Mouse (Mus musculus): ENCODE results near the gene Bbs9. TPM values are rescaled to one million over a fixed set of nuclear protein-coding genes. Genes with fewer than 3 reads are reported as not detected.

Bbs9 gene
- polyA plus RNA-seq, 1 experiment from 2014 or later = 15.0 TPM

- Histone ChIP-seq H3K9me3 (replicated peaks; ENCODE audit: control insufficient read depth, low read length) (no peaks in the 10 kb centered on the region), H3K4me2 (ENCODE audit: low read depth, low read length) (no peak overlapping the region), H3K27me3 (ENCODE audit: control insufficient read depth, insufficient read depth, low read length) (no peaks in the 10 kb centered on the region), H3K27ac (replicated peaks; ENCODE audit: low read depth, low read length) (no peak overlapping the region), H3K4me1 (ENCODE audit: control insufficient read depth, insufficient read depth, low read length) (no peaks in the 10 kb centered on the region), H3K36me3 (replicated peaks; ENCODE audit: control insufficient read depth, insufficient read depth, low read depth, low read length) (no peaks in the 10 kb centered on the region), H3K4me3 (ENCODE audit: low read depth, low read length) (no peak overlapping the region), H3K9ac (replicated peaks; ENCODE audit: low read length) (no peak overlapping the region)
- no peak for ATAC-seq (replicated peaks; ENCODE audit: insufficient number of reproducible peaks, low FRiP score, low TSS enrichment, low read depth)
- no peak for DNase-seq (ENCODE audit: low spot score)
- WGBS = 90% methylated on average over 5 of the region's 5 CpGs
These were observed 315.7 kb downstream of the Bbs9 start for GRCm38 (mm10) chr9:22791208-22791607.

GRCm38 (mm10) chr9:22791750-22792149, 316.2 kb downstream of the Bbs9 start:
- no peak overlapping the region for H3K4me3 ChIP-seq (ENCODE audit: low read depth, low read length)
- 59% methylated on average over 9 of the region's 9 CpGs for WGBS
- no peak overlapping the region for H3K27ac ChIP-seq (replicated peaks; ENCODE audit: low read depth, low read length)
- H3K9me3 ChIP-seq (replicated peaks; ENCODE audit: control insufficient read depth, low read length) = no peaks in the 10 kb centered on the region
- no peaks in the 10 kb centered on the region for H3K36me3 ChIP-seq (replicated peaks; ENCODE audit: control insufficient read depth, insufficient read depth, low read depth, low read length)
- ATAC-seq (replicated peaks; ENCODE audit: insufficient number of reproducible peaks, low FRiP score, low TSS enrichment, low read depth) (no peak), DNase-seq (ENCODE audit: low spot score) (no peak)
- no peaks in the 10 kb centered on the region for H3K27me3 ChIP-seq (ENCODE audit: control insufficient read depth, insufficient read depth, low read length)
- H3K4me2 ChIP-seq (ENCODE audit: low read depth, low read length) = no peak overlapping the region
- no peaks in the 10 kb centered on the region for H3K4me1 ChIP-seq (ENCODE audit: control insufficient read depth, insufficient read depth, low read length)
- no peak overlapping the region for H3K9ac ChIP-seq (replicated peaks; ENCODE audit: low read length)

- Histone ChIP-seq H3K4me1 (ENCODE audit: control insufficient read depth, insufficient read depth, low read length) (no peaks in the 10 kb centered on the region), H3K27ac (replicated peaks; ENCODE audit: low read depth, low read length) (no peak overlapping the region), H3K4me3 (ENCODE audit: low read depth, low read length) (no peak overlapping the region), H3K4me2 (ENCODE audit: low read depth, low read length) (no peak overlapping the region), H3K27me3 (ENCODE audit: control insufficient read depth, insufficient read depth, low read length) (no peaks in the 10 kb centered on the region), H3K9ac (replicated peaks; ENCODE audit: low read length) (no peak overlapping the region), H3K36me3 (replicated peaks; ENCODE audit: control insufficient read depth, insufficient read depth, low read depth, low read length) (no peaks in the 10 kb centered on the region), H3K9me3 (replicated peaks; ENCODE audit: control insufficient read depth, low read length) (no peaks in the 10 kb centered on the region)
- DNase-seq (ENCODE audit: low spot score) (no peak), ATAC-seq (replicated peaks; ENCODE audit: insufficient number of reproducible peaks, low FRiP score, low TSS enrichment, low read depth) (no peak)
- 77% methylated on average over 7 of the region's 7 CpGs for WGBS
These were observed 318.2 kb downstream of the Bbs9 start for GRCm38 (mm10) chr9:22793698-22794097.

- Histone ChIP-seq H3K4me3 (ENCODE audit: low read depth, low read length) (no peak overlapping the region), H3K4me1 (ENCODE audit: control insufficient read depth, insufficient read depth, low read length) (no peaks in the 10 kb centered on the region), H3K9ac (replicated peaks; ENCODE audit: low read length) (no peak overlapping the region), H3K27me3 (ENCODE audit: control insufficient read depth, insufficient read depth, low read length) (no peaks in the 10 kb centered on the region), H3K27ac (replicated peaks; ENCODE audit: low read depth, low read length) (no peak overlapping the region), H3K36me3 (replicated peaks; ENCODE audit: control insufficient read depth, insufficient read depth, low read depth, low read length) (no peaks in the 10 kb centered on the region), H3K9me3 (replicated peaks; ENCODE audit: control insufficient read depth, low read length) (no peaks in the 10 kb centered on the region), H3K4me2 (ENCODE audit: low read depth, low read length) (no peak overlapping the region)
- ATAC-seq (replicated peaks; ENCODE audit: insufficient number of reproducible peaks, low FRiP score, low TSS enrichment, low read depth) (no peak), DNase-seq (ENCODE audit: low spot score) (no peak)
- WGBS = 59% methylated on average over 7 of the region's 7 CpGs
These were observed 325.2 kb downstream of the Bbs9 start for GRCm38 (mm10) chr9:22800675-22801074.

GRCm38 (mm10) chr9:22805981-22806380, 330.5 kb downstream of the Bbs9 start:
- DNase-seq (ENCODE audit: low spot score) (no peak), ATAC-seq (replicated peaks; ENCODE audit: insufficient number of reproducible peaks, low FRiP score, low TSS enrichment, low read depth) (no peak)
- Histone ChIP-seq H3K4me2 (ENCODE audit: low read depth, low read length) (no peak overlapping the region), H3K27me3 (ENCODE audit: control insufficient read depth, insufficient read depth, low read length) (no peaks in the 10 kb centered on the region), H3K4me1 (ENCODE audit: control insufficient read depth, insufficient read depth, low read length) (no peaks in the 10 kb centered on the region), H3K9me3 (replicated peaks; ENCODE audit: control insufficient read depth, low read length) (no peaks in the 10 kb centered on the region), H3K27ac (replicated peaks; ENCODE audit: low read depth, low read length) (no peak overlapping the region), H3K9ac (replicated peaks; ENCODE audit: low read length) (no peak overlapping the region), H3K36me3 (replicated peaks; ENCODE audit: control insufficient read depth, insufficient read depth, low read depth, low read length) (no peaks in the 10 kb centered on the region), H3K4me3 (ENCODE audit: low read depth, low read length) (no peak overlapping the region)
- 90% methylated on average over 1 of the region's 1 CpGs for WGBS

- Histone ChIP-seq H3K4me2 (ENCODE audit: low read depth, low read length) (no peak overlapping the region), H3K27me3 (ENCODE audit: control insufficient read depth, insufficient read depth, low read length) (no peaks in the 10 kb centered on the region), H3K9me3 (replicated peaks; ENCODE audit: control insufficient read depth, low read length) (no peaks in the 10 kb centered on the region), H3K27ac (replicated peaks; ENCODE audit: low read depth, low read length) (no peak overlapping the region), H3K4me1 (ENCODE audit: control insufficient read depth, insufficient read depth, low read length) (no peaks in the 10 kb centered on the region), H3K36me3 (replicated peaks; ENCODE audit: control insufficient read depth, insufficient read depth, low read depth, low read length) (no peaks in the 10 kb centered on the region), H3K4me3 (ENCODE audit: low read depth, low read length) (no peak overlapping the region), H3K9ac (replicated peaks; ENCODE audit: low read length) (no peak overlapping the region)
- DNase-seq (ENCODE audit: low spot score) = no peak
- 77% methylated on average over 5 of the region's 5 CpGs for WGBS
- ATAC-seq (replicated peaks; ENCODE audit: insufficient number of reproducible peaks, low FRiP score, low TSS enrichment, low read depth) = no peak
These were observed 331.0 kb downstream of the Bbs9 start for GRCm38 (mm10) chr9:22806494-22806893.

- WGBS = 82% methylated on average over 5 of the region's 5 CpGs
- H3K9ac ChIP-seq (replicated peaks; ENCODE audit: low read length) = no peak overlapping the region
These were observed 332.2 kb downstream of the Bbs9 start for GRCm38 (mm10) chr9:22807693-22808092.

GRCm38 (mm10) chr9:22809621-22810126, 334.2 kb downstream of the Bbs9 start:
- DNase-seq (ENCODE audit: low spot score) (no peak), ATAC-seq (replicated peaks; ENCODE audit: insufficient number of reproducible peaks, low FRiP score, low TSS enrichment, low read depth) (no peak)
- Histone ChIP-seq H3K36me3 (replicated peaks; ENCODE audit: control insufficient read depth, insufficient read depth, low read depth, low read length) (no peaks in the 10 kb centered on the region), H3K4me1 (ENCODE audit: control insufficient read depth, insufficient read depth, low read length) (no peaks in the 10 kb centered on the region; the same call in 1 of the 2 replicates), H3K27ac (replicated peaks; ENCODE audit: low read depth, low read length) (no peak overlapping the region), H3K4me3 (ENCODE audit: low read depth, low read length) (no peak overlapping the region), H3K4me2 (ENCODE audit: low read depth, low read length) (no peak overlapping the region), H3K9me3 (replicated peaks; ENCODE audit: control insufficient read depth, low read length) (no peaks in the 10 kb centered on the region), H3K9ac (replicated peaks; ENCODE audit: low read length) (no peak overlapping the region), H3K27me3 (ENCODE audit: control insufficient read depth, insufficient read depth, low read length) (no peaks in the 10 kb centered on the region)
- WGBS = 88% methylated on average over 4 of the region's 4 CpGs

More at GRCm38 (mm10) chr9:22807693-22808092, 332.2 kb downstream of the Bbs9 start:
- H3K27ac ChIP-seq (replicated peaks; ENCODE audit: low read depth, low read length) = no peak overlapping the region
- no peak for DNase-seq (ENCODE audit: low spot score)
- H3K4me2 ChIP-seq (ENCODE audit: low read depth, low read length) = no peak overlapping the region
- no peaks in the 10 kb centered on the region for H3K27me3 ChIP-seq (ENCODE audit: control insufficient read depth, insufficient read depth, low read length)
- no peak for ATAC-seq (replicated peaks; ENCODE audit: insufficient number of reproducible peaks, low FRiP score, low TSS enrichment, low read depth)
- H3K4me3 ChIP-seq (ENCODE audit: low read depth, low read length) = no peak overlapping the region
- no peaks in the 10 kb centered on the region for H3K9me3 ChIP-seq (replicated peaks; ENCODE audit: control insufficient read depth, low read length)
- H3K4me1 ChIP-seq (ENCODE audit: control insufficient read depth, insufficient read depth, low read length) = no peaks in the 10 kb centered on the region
- no peaks in the 10 kb centered on the region for H3K36me3 ChIP-seq (replicated peaks; ENCODE audit: control insufficient read depth, insufficient read depth, low read depth, low read length)
